Mouse (Mus musculus) urinary bladder, postnatal 14 days (tissue): ENCODE data around the gene Gm49359.
"Not testable (repeated sequence)": the region's sequence is repeated elsewhere in the genome, so short reads cannot be mapped to it uniquely, and the experiment has no call there.

ENCODE experiments used
- DNase-seq: peaks from one replicate; pipeline ENCODE4 v3.0.0; 2021; ENCODE audit warnings: low spot score

The Gm49359 gene

GRCm38 (mm10) chr13:62466424-62467334 is at the start of gene Gm49359:
Gene Gm49359 (minus strand): TSS chr13:62466832.
- peak; percentile 92 for DNase-seq

DNA sequence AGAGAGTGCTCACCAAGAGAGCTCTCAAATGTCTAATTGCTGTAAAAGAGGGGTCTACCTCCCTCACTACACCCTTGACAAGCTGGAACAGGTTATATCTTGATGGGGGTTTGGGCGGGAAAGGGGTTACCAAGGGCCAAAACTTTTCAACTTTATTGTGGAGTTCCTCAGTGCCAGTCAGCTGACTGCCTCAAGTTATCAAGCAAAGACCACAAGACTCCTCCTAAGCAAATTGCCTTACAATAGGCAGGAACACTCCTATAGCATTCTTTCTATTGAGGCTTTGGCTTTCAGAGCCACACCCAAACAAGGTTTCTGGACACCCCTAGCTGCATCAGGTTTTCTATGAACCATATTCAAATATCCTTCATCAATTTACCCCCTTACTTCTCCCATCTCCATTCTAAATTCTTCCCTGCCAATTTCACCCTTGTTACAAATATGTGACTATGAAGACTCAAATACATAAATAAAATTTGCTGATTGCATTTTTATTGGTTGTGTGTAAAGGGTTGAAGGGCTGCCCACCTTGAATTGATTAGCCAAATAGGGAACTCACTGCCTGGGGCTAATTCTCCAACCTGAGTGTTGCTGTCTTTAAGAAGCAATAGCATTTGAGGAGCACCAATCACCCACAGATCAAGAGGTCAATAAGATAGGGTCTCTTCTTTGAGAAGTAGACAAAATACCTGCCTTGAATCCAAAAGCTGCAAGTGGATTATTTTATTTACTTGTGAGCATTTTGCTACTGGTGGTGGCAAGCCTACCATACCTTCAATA is 44.2 kb upstream of the Gm49359 start:
- DNase-seq: not testable (repeated sequence)

GRCm38 (mm10) chr13:62472661-62473060 is 6.0 kb upstream of the Gm49359 start:
- not testable (repeated sequence) for DNase-seq

DNA sequence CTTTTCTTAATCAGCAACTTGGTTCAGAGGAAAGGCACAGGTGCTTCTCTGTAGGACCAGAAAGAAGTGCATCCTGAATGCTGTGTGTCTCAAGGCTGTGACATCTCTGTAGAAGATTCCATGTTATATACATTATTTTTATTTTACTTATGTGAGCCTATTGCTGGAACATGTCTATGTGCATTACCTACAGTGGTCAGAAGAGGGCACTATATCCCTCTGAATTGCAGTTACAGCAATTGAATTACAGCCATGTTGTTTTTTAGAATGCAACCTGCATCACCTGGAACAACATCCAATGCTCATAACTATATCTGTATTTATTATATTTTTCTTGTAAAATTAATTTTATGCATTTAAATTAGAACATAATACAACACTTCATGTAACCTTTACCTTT is 3.3 kb upstream of the Gm49359 start:
- DNase-seq: not testable (repeated sequence)
